Mouse (Mus musculus): ENCODE data around the gene Lenep.

The Lenep gene

GRCm38 (mm10) chr3:89419571-89419970 lies 17.0 kb upstream of the Lenep start:
- DNase-seq = peak; percentile 82 to 84

- peak; percentile 89 to 90 for DNase-seq
These were observed 16.3 kb upstream of the Lenep start for GRCm38 (mm10) chr3:89418861-89419250.

DNA sequence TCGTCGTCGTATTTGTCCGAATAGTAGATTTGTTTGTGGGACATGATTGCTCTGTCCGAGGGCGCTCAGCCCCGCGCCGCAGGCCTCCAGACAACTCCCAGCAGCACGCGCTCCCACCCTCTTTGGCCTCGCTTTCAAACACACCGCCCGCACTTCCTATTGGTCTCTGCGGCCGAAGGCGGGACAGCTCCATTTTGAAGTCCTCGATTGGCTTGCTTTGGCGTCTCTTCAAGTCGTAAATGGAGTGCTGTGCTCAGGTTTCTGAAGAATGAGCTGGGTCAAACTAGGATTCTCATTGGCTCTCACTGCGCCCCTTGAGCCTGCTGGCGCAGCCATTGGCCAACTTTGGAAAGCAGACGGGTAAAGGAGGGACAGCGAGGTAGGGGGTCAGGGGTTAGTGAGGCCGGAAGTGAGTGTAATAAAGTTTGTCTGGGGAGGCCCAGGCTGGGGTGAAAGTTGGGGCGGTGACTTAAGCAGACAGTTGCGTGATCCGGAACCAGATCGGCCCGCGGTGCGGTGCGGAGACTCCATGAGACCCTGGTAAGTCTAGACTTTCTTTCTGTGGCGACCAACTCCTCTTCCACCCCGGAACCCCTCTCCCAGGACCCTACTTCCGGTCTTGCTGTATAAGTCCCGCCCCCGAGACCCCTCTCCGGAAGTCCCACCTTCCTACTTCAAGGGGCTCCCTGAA lies 15.7 kb upstream of the Lenep start, which contains the start of the genes Cks1b and Shc1:
Gene Cks1b, minus strand, starts transcription at position 214 of the 691 bp plus-strand sequence.
Gene Shc1, plus strand, starts transcription at position 274 of the 691 bp plus-strand sequence.
- peak; percentile 95 to 98 for DNase-seq

GRCm38 (mm10) chr3:89417840-89418169 lies 15.2 kb upstream of the Lenep start:
- DNase-seq = no peak

DNA sequence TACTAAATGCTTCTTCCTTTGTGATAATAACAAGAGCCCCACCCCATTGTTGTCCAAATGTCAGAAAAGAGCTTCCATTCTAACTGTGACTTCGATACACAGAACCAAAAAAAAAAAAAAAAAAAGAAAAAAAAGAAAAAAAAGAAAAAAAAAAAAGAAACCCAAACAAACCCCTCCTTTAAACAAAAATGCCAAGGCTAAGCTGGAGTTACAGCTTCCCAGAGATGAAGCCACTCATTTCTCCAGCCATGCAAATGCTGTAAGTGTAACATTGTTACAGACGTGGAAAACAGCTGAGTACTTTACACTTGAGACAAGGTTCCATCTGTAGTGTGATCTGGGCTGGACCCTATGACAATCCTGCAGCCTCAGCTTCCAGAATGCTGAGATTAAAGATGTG lies 14.5 kb upstream of the Lenep start:
- no peak for DNase-seq

- no peak for DNase-seq
These were observed 13.6 kb upstream of the Lenep start for GRCm38 (mm10) chr3:89416158-89416557.

DNA sequence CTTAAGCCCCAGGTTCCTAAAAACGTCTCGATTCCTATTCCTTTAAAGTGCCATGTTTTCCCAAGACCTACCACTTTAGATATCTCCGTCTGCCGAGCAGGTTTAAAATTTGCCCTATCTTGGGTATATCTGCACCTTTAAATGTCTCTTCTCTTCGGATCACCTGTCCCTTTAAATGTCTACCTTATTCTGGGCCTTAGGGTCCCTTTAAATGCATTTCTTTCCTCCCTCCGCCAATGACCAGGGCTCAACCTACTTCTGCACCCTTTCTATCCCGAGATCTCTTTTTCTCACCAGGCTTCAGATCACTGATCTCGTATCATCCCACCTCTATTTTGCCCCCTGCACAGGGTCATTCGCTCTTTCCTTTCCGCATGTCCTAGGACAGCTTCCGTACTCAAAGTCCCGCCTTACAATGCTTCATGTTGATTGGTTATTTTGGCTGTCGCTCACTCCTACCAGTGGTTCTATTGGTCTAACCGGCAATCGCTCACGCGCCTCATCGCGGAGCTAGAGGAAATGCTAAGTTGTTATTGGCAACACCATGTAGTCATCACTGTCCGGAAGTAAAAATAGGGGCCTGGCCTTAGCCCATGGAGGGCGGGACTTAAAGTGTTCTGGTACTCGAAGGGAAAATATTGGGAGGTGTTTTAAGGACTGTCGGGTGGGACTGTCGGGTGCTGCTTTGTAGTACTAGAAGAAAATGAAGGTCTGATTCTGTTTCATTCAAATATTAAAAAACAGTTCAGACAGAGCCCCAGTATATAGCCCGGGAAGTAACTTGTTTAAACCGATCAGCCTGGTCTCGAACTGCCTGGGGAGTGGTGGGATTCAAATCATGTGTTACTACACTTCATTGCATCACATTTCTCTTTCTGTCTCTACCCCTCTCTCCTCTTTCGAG lies 9.1 kb upstream of the Lenep start, which contains the start of gene Flad1:
Gene Flad1, minus strand, starts transcription at position 381 of the 904 bp plus-strand sequence.
- DNase-seq = peak; percentile 97 to 100

- no peak for DNase-seq
These were observed 8.3 kb upstream of the Lenep start for GRCm38 (mm10) chr3:89410864-89411263.

DNA sequence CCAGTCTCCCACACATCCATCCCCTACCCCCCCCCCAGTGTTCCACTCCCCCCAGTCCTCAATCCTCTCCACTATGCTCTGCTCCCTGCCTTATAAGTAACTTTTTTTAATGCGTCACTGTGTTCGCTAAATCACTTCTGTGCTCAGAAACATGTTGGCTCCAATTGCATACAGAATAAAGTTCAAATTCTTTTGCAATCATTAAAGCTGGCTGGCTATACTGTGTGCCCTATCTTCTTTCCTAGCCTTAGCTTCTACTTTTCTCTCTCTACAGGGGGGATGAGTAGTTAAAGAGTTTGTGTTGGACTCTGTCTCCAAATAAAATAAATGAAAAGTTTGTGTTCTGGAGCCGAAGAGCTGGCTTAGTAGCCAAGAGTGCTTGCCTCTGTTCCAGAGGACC lies 7.1 kb upstream of the Lenep start:
- no peak for DNase-seq

DNA sequence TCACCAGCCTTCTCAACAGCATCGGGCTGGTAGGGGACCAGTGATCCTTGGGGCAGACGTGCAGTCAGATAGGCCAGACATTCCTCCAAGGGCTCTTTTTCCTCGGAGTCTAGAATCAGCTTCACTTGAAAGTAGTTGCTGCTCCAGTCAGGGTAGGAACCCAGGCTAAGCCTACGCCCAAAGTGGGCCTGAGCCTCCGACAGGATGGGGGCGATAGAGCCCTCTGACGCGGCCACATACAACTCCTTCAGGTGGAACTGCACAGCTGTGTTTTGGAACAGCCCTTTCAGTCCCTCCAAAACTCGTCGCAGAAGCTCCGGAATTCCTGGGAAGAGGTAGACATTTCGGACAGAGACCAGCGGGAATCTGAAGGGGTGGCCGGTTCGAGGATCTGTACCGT lies 5.9 kb upstream of the Lenep start:
- DNase-seq = no peak

DNA sequence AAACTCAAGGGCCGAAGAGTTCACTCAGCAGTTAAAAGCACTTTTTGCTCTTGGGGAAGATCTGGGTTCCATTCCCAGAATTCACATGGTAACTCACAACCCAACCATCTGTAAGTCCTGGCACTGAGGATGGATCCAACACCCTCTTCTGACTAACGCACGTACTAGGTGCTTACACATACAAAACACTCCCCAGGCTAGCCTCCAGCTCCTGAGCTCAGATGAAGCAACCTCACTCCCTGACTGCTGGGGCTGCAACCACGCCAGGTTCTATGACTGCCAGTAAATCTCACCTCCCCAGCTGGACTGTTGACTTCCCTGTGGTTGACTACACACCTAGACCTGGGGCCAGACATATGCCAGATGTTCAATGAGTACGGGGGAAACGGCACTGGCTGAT lies 4.3 kb upstream of the Lenep start:
- DNase-seq = no peak

GRCm38 (mm10) chr3:89401329-89401728 lies 1.3 kb downstream of the Lenep start:
- DNase-seq = no peak

- no peak for DNase-seq
These were observed 6.0 kb downstream of the Lenep start for GRCm38 (mm10) chr3:89396654-89397005.

DNA sequence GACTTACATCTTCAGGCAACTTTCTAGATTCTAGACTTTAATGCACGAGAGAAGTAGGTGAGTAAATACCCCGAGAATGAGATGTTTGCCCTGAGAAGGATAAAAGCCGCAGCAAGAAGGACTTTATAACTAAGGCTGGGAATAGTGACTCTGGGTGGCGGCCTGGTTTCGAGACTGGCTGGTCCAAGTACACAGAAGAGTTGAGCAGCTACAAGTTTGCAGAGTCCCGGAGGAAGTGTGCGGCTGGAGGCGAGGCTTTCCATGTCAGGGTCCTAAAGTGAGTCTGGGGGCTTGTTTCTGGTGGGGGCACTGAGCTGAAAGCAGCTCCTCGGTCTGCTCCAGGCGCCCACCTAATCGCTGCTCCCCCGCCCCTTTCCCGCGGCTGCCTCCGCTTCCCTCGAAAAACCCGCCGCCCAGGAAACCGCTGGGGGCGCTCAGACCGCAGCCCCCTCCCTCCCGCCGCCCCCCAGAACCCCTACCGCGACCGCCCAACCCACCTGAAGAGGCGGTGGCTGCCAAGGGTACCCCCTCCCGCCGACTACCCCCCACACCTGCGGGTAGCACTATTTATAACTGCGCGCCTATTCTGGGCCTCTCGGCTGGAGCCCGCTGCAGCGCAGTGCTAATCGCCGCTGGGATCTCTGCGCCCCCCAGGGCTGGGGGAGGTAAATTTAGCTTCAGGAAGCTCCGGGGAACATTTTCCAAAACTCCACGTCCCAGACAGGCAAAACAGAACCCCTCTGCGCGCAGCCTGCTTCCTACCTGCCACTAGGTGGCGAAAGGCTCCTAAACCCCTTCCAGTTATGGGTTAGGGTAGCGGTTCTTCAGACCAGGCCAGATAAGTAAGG lies 6.6 kb downstream of the Lenep start:
- peak; percentile 78 to 83 for DNase-seq

GRCm38 (mm10) chr3:89395419-89395805 lies 7.2 kb downstream of the Lenep start:
- peak in 1 of 2 experiments; percentile 23 for DNase-seq

DNA sequence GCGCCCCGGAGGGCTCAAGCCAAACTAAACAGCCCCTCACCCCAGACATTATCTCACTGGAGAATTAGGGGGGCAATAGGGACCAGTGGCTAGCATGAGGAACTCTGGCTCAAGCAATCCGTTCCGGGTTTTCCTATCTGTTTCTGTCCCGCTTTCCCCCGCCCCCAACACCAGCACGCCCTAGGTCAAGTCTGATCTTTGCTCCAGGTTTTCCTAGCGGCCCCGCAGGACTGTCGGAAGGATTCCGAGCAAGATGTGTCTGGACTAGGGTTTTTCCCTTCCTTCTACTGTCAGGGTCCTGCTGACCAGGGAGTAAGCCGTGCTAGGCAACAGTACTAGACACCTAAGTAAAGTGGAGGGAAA lies 7.7 kb downstream of the Lenep start:
- peak; percentile 89 to 92 for DNase-seq

- DNase-seq = peak; percentile 88 to 92
These were observed 8.3 kb downstream of the Lenep start, which contains the start of gene Zbtb7b for GRCm38 (mm10) chr3:89394006-89394893. Gene Zbtb7b (minus strand): TSS chr3:89394776.

GRCm38 (mm10) chr3:89393605-89394004 lies 9.0 kb downstream of the Lenep start:
- DNase-seq = peak; percentile 99

- peak; percentile 55 to 66 for DNase-seq
These were observed 9.7 kb downstream of the Lenep start for GRCm38 (mm10) chr3:89392871-89393311.

DNA sequence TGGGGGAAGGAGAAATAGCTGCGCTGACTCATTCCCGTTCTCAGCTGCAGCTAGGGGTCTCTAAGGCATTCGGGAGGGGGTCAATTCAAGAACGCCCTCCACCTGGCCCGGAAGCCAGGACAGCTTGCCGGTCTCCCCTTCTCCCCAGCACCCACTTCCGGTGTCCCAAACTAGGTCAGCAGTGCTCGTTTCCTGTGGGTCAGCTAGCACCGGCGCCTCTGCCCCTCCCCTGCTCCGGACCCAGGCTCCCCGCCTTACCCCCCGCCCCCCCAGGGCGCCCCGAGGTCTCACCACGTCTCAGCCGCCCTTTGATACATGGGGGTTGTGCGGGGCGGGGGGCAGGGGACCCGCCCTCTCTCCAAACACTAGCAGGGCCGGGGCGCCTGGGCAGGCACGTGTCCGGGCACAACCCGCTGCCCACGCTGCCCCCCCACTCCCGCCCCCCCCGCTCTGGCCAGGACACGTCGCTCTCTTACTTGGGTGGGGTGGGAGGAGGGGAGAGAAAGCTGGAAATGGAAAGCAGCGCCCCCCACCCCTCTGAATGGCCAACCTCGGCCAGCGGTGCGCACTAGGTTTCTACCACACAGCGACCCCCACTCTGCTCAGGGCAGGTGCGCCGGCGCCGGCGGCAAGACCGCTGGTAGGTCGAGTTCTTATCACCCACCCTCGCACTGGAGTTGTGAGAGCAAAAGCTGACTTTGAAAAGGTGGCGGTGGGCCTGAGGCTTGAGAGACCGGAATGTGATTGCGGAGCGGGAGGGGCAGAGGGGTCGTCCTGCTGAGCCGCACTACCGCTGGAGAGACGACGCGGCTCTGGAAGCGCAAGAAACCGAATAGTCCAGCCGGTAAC lies 10.7 kb downstream of the Lenep start:
- peak; percentile 71 to 80 for DNase-seq
